Mouse (Mus musculus): Measurements from ENCODE around the gene Fam210b. TPM values are rescaled to one million over a fixed set of nuclear protein-coding genes. Genes with fewer than 3 reads are reported as not detected.

The Fam210b gene
- total RNA-seq, 1 experiment from 2014 or later, result 26.9 TPM

DNA sequence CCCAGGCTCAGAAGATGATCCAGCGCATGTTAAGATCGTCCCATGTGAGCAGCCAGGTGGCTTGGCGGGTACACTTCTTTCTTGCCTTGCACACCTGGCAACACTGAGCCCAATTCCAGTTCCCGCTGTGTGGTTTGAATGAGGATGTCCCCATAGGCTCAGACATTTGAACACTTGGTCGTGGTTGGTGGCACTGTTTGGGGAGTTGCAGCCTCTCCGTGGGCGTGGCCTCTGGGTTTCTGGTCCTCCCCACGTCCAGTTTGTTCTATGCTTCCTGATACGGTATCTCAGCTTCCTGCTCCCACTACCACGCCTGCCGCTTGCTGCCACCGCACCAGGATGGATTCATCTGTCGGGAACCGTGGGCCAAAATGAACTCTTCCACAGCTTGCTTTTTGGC is 4.4 kb downstream of the Fam210b start:
- no peak for DNase-seq

DNA sequence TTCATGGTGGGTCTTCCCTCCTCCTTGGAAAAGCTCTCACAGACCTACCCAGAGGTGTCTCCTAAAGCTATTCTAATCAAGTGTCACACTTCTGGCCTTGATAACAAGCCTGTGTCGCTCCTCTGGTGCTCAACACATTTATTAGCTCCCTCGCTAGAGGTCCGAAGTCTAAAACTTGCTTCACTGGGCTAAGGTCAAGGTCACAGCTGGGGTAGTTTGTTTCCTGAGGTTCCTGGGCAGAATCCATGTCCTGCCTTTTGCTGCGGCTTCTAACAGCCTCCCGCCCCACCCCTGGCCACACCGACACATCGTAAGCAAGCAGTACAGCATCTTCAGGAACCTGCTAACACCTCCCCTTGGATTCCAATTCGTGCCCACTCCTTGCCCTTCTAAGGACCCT is 5.4 kb downstream of the Fam210b start:
- DNase-seq, result no peak

DNA sequence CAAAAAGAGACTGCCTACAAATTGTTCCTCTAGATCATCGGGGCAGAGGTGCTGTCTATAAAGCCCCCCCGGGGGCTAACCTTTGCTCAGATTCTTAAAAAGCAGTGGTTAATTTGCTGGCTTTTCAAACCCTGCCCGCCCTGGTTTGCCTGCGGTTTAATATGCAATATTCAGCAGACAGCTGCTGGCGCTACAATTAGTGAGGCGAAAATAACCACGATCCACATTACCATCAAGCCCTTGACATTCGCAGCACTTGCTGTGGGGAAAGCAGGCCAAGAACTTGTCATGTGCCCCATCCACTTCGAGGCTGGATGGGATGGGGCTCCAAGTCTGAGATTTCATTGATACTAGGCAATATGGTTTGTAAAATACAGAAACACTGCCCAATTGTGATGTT is 7.9 kb downstream of the Fam210b start:
- DNase-seq, result no peak

DNA sequence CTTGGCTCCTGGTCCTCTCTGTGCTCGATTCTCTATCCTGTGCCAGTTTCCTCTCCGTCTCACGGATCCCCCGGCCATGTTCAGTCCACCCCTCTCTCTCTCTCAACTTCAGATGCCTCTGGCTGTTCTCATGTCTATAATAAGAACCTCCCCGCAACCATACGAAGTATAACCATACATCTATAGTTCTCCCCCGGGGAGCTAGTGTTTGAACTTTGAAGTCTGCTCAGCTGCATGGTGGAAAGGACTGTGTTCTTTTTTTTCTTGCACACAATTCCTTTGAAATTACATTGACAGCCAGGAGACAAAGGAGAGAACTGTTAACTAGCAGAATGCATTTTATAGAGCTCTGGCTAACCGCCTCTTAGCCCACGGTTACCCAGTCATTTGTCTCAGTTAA is 9.4 kb downstream of the Fam210b start:
- DNase-seq, result no peak

DNA sequence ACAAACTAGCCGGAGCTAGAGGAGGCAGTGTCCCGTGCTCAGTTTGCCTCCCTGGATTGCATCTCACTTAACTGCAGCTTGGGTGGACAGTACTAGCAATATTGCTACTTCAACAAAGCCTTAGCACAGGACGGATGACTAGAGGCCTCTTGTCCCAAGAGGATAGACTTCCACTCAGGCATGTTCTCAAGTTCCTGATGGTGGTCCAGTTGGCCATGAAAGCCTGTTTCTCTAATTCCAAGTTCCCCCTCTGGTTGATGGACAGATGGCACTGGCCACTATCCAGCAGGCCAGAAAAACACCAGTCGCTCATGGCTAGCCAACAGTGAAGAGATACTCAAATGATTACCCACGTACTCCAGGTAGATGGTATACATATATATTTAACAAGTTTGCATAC is 10.5 kb downstream of the Fam210b start:
- no peak for DNase-seq

DNA sequence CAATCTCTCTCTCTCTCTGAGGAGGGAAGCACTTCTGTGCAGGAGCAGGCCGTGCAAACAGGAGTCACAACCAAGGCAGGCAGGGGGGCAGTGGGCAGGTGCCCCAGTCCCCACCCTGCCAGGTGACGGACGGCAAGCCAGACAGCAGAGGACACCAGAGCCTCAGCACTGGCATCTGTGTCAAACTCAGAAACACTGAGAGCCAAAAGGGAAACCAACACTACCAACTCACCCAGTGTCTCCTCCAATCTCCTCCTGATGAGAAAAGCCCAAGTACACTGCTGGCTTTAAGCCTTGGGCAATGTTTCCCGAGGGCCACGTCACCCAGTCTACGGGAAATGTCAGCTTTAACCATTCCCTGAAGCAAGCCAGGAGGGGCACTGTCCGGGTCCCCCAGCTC is 17.8 kb downstream of the Fam210b start:
- DNase-seq, result no peak

DNA sequence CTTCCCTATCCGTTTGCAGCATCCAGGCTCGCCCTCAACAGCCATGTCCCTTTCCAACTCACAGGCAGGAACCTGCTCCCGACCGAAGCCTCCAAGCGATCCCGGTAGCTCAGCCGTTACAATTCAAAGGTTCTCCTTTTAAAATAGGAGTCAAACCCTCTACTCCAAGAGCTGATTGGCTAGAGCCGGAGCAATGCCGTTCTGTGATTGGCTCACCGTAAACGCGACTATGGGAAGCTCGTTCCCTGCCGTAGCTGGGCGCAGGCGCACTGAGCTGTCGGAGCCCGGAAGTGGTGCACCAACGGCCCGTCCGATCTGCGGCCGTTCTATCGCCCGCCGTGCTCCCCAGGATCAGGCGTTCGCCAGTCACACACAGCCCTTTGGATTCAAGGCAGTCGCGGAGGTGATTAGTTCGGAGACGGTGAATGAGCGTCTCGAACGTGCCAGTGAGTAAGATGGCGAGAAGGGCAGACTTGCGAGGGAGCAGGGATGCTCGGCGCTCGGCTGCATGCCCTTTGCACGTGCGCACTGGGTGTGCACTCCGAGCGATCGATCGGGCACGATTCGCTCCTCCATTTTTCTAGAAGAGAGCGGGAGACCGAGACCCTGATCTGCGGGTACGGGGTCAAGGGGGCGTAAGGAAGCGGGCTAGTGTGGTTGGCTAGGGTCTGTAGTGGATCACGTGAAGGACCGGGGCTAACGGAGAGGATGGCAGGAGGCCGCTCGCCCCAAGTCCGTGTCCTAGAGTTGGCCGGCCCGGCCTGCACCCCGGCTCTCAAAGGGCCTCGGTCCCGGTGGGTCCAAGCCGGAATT is 25.3 kb downstream of the Fam210b start, which contains the start of the genes Aurka and Cstf1:
TSS of gene Aurka (minus strand) at position 125 of the 813 bp plus-strand sequence.
TSS of gene Cstf1 (plus strand) at position 271 of the 813 bp plus-strand sequence.
- DNase-seq, result peak; percentile 96

DNA sequence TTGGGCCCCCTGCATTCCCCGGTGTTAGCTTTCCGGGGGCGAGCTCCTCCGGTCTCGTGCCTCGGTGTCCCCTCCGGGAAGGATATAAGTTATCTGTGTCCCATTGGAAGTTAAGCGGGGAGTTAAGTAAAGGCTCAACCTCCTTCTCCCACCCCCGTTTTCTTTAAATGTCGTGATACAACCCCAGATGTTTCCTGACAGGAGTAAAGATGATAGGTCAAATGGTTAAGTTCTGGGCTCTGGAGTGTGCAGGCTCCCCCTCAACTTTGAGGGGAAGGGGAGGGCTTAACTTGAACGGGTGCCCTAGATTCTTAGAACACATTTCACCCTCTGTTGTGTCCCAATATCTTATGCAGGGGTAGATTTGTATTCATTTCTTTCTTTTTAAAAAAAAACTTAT is 25.9 kb downstream of the Fam210b start:
- DNase-seq, result no peak

DNA sequence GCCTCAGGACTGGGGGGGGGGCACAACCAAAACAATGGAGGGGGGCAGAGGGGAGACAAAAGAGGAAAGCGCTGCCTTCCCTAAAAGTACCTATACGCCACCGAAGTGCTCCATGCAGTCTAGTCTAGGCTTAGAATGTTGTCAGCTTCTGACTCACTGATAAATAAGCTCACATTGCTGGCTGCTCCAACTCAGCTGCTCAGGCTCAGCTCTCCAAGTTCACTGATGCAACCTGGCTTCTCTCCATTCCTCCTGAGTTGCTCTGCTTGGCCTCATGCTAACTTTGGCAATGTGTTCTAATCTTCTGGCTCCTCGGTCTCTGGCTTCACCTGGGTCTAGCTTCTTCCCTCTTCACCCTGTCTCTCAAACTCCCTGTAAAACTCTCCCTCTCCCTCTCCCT is 31.2 kb downstream of the Fam210b start:
- peak; percentile 31 for DNase-seq

DNA sequence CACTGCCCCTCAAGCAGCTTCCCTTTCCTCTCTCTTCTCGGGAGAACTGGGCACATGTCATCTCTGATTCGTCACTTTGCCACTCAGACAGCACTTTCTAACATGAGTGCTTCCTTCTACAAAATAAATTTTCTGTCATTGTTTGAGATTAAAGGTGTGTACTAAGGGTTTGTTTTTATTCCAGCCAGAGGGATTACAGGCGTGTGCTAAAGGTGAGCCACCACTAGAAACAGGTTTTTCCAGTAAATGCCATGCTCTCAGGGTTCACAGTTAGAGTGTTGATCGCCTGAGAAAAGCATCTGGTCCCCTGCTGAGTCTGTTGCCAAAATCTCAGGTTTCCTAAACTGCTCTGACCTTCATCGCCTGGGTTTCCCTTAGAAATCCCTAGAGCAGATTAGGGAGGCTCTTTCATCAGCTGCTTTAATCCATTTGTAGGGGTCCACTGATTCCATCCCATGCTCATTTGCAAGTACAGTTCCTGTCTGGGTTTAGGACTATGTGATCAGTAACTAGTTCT is 31.7 kb downstream of the Fam210b start:
- DNase-seq, result no peak

DNA sequence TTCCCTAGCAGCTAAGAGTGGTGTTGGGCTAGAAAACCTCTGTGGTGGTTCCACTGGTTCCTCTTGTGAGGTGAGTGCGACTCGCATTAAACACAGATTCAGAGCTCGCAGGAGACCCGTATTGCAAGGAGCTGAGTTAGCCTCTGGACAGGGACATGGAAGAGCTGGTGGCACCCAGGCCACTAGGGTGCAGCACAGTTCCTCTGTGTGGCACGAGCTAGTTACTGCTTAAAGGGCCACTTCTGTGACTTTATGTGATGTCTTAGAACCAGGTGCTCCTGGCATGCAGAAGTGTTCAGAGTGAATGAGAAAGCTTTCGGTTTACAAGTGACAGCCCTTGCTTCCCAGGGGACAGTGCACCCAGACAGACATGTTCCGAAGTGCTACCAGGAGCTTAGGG is 33.0 kb downstream of the Fam210b start:
- peak; percentile 66 for DNase-seq

DNA sequence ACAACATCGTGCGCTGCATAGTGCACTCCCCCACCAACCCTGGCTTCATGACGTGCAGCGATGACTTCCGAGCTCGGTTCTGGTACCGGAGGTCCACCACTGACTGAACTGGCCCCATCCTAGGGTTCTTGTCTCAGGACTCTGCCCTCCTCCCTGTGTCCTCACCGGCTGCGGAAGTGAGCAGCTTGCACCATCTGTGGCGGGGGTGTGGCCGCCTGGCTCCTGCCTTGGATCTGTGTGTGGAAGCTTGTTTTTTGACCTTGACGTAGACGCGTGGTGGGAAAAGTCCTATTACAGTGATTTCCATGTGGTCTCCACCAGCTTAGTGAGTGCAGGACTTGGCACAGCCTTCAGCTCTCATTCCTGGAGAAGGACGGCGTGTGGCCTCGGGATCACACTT is 35.1 kb downstream of the Fam210b start:
- DNase-seq, result peak; percentile 27

DNA sequence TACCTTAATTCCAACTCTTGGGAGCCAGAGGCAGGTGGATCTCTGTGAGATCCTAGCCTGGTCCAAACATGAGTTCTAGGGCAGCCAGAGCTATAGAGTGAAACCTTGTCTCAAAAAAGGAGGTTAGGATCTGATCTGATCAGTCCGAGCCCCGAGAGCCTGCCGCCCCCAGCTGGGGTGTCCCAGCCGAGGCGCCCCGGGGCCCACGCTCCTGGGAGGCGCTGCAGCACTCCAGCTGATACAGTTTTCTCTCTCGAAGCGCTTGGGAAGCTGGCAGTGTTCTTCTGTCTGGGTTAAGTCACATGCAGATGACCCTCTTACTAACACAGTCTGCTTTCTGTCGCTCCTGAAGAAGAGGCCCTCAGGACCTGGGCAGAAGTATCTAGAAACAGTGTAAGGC is 36.0 kb downstream of the Fam210b start:
- DNase-seq, result no peak

DNA sequence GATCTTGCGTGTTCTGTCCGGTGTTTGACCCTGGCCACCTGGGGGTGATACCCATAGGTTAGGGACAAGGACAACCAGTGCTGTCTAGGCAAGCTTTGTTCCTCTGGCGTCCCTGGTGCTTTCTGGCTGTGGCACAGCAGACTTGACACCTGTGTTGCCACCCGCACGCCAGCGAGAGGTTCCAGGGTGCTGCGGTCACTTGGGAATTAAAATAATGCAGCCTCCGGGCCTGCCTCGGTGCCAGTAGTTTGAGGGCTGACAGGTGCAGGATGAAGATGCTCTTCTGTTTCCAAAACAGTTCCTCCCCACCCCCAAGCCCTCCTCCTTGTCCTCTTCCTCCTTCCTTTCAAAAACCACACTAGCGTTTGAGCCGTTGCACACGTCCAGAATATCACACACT is 36.5 kb downstream of the Fam210b start:
- no peak for DNase-seq

DNA sequence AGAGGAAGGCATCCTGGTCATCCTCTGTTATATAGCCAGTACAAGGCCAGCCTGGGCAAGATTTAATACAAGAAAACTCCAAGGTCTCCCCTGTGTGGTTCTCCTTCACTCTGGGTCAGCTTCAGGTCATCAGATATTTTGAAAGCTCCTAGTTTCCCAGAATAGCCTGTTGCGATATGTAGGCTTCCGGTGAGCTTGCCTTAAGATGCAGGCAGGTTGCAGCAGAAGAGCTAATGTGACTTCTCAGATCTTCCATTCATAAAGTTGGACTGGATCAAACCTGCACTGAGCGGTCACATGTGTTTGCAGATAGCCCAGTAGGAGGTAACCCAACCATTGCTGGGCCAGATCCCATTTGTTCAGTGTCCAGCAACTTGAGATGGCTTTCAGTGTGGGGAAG is 39.4 kb downstream of the Fam210b start:
- DNase-seq, result no peak

DNA sequence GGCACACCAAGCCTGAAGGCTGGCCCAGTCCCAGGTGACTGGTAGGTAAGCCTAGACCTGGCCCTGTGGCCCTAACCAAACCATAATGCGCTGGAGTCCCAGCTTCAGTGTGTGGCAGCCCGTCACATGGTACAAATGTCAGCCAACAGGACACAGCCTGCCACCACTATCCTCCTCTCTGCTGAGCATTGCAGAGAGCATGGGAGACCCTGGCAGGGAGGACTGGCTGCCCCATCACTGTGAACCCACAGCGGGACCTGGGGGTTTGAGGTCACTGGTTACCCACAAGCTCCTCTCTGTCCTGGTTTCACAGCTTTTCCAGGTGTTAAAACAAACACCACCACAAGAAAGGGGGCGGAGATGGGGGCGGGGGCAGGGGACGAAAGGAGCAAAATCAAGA is 45.0 kb downstream of the Fam210b start:
- no peak for DNase-seq

DNA sequence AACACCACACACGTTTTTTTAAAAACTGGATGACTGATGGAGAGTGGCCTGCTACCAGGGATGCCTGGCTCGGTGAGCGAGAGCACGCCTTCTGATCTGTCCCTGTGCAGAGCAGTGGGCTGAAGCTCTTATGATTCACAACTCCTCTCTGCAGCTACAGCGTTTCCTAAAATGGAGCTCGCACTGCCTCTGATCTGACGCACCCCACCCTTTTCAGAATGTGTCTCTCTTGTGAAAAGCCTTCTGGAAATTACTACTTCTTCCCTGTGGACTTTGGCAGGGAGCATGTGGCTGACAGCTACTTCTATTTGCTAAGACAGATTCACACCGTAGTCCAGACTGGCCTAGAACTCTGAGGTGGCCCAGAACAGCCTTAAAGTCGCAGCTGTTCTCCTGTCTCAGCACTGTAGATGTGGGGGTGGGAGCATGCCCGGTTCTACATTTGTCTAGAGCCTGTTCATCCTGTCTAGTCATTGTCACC is 46.7 kb downstream of the Fam210b start:
- no peak for DNase-seq

DNA sequence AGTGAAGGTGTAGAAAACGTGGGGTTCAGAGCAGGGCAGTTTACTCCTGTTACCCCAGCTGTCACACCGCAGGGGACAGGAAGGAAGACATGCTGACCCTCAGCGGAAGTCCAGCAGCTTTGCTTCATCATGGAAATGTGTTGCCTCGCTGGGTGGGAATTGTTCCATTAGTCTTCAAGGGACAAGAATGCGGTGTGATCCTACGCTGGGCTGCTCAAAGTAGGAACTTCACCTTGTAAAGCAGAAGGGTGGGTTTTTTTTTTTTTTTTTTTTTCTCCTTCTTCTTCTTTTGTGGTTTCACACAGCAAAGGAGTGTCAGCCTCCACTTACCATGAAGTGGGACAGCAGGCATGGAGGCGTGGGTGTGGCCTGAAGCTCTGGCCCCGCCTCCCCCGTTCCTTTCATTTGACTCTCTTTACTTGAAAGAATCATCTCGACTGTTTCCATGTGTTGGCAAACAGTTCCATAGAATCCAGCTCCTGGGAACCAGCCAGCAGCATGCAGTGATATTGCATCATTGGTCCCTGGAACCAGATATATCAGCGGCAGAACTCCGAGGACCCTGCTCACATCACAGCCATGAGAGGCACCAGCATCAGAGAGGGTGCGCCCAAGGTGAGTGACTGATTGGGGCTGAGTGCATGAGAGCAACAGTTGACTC is 48.2 kb downstream of the Fam210b start, which contains the start of gene Cass4:
TSS of gene Cass4 (plus strand) at position 404 of the 661 bp plus-strand sequence.
- peak; percentile 22 for DNase-seq

DNA sequence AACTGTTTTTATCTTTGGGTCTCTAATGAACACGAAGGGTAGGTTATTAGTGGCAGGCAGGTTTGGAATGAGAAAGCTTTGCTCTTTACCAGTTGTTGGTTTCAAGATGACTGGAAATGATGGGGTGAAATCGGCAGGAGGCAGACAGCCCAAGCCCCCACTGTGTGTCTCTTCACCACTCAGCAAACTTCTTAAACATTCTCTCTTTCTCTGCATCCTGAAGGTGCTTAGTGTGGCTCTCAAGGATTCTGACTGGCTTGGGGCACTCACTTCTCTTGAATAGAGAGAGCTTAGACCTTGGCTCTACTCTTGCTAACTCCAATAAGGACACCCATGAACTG is 48.7 kb downstream of the Fam210b start:
- no peak for DNase-seq

DNA sequence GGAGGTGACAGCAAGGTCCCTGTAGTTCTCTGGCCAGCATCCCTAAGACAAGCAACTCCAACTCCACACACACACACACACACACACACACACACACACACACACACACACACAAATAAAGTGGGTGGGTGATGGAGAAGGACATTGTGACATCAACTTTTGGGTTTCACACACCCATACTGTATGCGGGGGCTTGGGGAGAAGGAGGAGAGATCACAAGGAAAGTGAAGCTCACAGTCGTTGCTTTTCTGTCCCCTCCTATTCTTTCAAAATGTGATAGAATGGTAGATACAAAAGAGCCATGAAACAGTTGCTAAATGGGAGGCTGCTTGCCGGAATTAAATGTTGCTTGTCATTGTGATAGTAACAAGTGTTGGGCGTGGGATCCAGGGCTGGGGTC is 49.3 kb downstream of the Fam210b start:
- DNase-seq, result no peak

DNA sequence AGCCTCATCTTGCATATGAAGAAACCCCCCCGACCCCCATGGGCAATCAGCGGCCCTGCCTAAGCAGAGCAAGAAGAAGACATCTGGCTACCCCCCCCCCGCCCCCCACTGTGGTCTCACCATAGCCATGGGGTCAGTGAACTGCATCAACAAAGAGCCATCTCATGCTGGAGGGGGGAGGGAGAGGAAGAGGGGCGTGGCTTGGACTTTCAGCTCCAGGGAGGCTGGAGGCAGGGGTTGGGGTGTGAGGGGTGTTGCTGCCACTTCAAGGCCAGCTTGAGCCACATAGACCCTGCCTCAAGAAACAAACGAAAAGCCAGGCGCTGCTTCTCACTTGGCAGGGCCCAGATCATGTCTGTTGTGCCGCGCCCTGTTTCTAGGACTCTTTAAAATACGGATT is 50.6 kb downstream of the Fam210b start:
- no peak for DNase-seq

DNA sequence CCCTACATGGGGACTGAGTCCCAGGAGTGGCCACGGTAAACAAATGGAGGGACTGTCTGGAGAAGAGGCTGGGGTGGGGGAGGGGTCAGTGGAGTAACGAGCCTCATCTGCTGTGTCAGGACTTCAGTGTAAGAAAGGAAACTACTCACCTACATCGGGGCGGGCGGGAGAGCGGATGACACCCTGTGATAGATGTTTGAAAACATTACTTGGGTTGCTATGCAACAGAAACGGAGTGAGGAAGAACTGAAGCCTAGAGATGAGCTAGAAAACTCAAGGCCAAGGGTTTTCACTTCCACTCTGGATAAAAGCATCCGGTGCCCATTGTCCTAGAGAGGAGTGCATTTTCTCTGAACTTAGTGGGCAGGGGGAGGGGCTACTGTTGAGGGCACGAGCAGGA is 54.5 kb downstream of the Fam210b start:
- DNase-seq, result peak; percentile 15

DNA sequence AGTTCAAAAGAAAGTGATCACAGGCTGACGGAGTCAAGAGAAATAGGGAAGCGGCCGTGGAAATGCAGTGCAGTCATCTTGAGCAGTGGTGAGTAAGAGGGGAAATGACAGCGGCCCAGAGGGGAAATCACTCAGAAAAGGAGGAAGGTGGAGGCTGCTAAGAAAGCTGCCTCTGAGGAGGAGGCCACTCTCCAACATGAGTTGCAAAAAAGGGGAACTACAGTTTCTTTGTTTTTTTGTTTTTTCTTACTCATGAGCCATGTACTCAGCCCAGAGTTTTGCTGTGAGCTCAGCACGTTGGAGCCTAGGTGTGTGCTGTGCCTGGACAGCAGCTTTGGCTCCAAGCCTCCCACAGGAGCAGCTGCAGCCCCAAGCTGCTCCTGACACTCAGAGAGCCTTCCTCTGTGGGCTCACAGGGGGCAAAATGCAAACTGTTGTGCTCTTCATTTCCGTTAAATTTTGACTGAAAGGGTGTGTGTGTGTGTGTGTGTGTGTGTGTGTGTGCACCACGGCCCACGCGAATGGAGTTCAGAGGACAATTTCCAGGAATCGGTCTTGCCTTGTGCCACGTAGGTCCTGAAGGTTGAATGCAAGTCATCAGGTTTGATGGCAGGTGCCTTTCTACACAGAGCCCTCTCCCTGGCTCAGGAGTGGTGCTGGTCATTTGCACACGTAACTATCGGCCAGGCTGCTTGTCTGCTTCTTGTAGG is 55.9 kb downstream of the Fam210b start:
- no peak for DNase-seq

All from adrenal gland, postnatal 14 days (tissue).